ENCODE assay signal across 9 mouse cellular contexts in the genomic region with DNA sequence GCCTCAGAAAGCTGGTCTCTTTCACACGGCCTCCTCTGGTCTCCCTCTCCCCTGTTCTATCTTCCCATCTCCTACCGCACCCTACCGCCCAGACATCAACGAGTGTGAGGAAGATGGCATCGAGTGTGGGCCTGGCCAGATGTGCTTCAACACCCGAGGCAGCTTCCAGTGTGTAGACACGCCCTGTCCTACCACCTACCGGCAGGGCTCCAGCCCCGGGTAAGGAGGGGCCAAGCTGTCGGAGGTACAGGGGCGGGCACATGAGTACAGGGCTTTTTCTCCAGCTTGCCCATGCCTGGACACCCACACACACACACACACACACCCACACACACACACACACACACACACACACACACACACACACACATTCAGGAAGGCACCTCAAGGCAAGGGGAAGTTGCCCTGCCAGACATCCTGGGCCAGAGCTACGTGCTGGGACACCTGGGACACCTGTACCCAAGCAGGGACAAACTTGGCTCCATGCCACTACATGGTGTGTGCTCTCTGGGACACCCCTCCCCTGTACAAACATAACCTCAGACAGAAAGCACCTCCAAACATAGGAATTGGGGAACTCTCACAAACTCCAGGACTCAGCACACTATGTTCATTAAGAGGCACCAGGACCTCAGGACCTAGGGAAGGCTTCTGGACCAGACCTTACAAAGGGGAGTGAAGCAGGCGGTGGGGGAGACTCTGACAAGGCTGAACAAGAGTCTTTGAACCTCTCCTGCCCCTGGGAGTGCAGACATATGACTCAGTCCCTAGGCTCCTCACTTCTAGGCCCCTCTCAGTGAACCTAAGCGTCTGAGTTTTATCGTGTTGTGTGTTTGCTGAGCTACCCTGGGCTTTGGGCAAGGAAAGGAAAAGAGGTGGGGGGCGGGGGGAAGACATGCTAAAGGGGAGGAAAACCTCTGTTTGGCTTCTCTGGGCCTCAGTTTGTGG. TPM values are rescaled to one million over a fixed set of nuclear protein-coding genes. Genes with fewer than 3 reads are reported as not detected.
DNase-seq lines count a peak whose midpoint lies in the region; ATAC-seq lines count a peak whose summit lies in the region.
"Had no signal": no experiment of that assay in that cellular context is flagged by ENCODE, and none has a peak within 500 bp of the region (broad histone marks: within the 10 kb centered on the region; RNA-seq: fewer than 3 reads in every experiment).

No protein-coding gene starts in this region.

- no peaks in the 10 kb centered on the region for H3K36me3 ChIP-seq in intestine, embryonic 14.5 days (ENCODE audit: control insufficient read depth, insufficient read depth, low read length)
- no peaks in the 10 kb centered on the region for H3K36me3 ChIP-seq in midbrain, embryonic 16.5 days (ENCODE audit: control insufficient read depth, insufficient read depth, low read length)

- peak overlapping the region; percentile 78 for H3K4me2 ChIP-seq in intestine, embryonic 14.5 days (ENCODE audit: low read length)
- peak overlapping the region; percentile 68 for H3K4me2 ChIP-seq in midbrain, embryonic 16.5 days (ENCODE audit: low read length)

- no peak overlapping the region for H3K9ac ChIP-seq in intestine, embryonic 14.5 days (ENCODE audit: low read length)
- H3K9ac ChIP-seq in midbrain, embryonic 16.5 days (ENCODE audit: low read depth, low read length): no peak overlapping the region; the same call in 1 of the 2 replicates

- peak; percentile 36; the same call in 1 of the 2 replicates for ATAC-seq in common myeloid progenitor, adult 5-6 weeks (replicated peaks; ENCODE audit: low read depth, poor library complexity, severe bottlenecking)
- ATAC-seq in intestine, embryonic 14.5 days (replicated peaks; ENCODE audit: low FRiP score, low TSS enrichment, low read depth): peak; percentile 37; the same call in 1 of the 2 replicates
- no peak for ATAC-seq in midbrain, embryonic 16.5 days
- ATAC-seq: Patski had no signal

- H3K27me3 ChIP-seq in intestine, embryonic 14.5 days (replicated peaks; ENCODE audit: control insufficient read depth, insufficient read depth, low read length): 0 out of 2 replicates have a peak, but pooled peaks cover 12% of the 10 kb centered on the region
- H3K27me3 ChIP-seq in midbrain, embryonic 16.5 days (ENCODE audit: control insufficient read depth, insufficient read depth, low read depth, low read length): peaks cover 28% of the 10 kb centered on the region
- H3K27me3 ChIP-seq: Patski had no signal

- peak; percentile 71 for DNase-seq in kidney, adult 9 months
- DNase-seq in kidney, postnatal 14 days: no peak
- DNase-seq in intestine, embryonic 14.5 days (ENCODE audit: low spot score): peak; percentile 53
- DNase-seq in gastrocnemius, postnatal 25 days: no peak
- no peak for DNase-seq in spleen, postnatal 10 days (ENCODE audit: low spot score in 2 of 2)
- no peak for DNase-seq in cerebellum, adult 18-20 months

- no peak overlapping the region for H3K27ac ChIP-seq in intestine, embryonic 14.5 days (ENCODE audit: low read depth)
- no peak overlapping the region for H3K27ac ChIP-seq in midbrain, embryonic 16.5 days (ENCODE audit: low read length)

- H3K9me3 ChIP-seq in intestine, embryonic 14.5 days (ENCODE audit: control insufficient read depth, low read length): no peaks in the 10 kb centered on the region
- no peaks in the 10 kb centered on the region for H3K9me3 ChIP-seq in midbrain, embryonic 16.5 days (replicated peaks; ENCODE audit: control insufficient read depth, low read length, poor library complexity, severe bottlenecking)

- H3K4me3 ChIP-seq in intestine, embryonic 14.5 days (ENCODE audit: low read depth, low read length): no peak overlapping the region
- H3K4me3 ChIP-seq in midbrain, embryonic 16.5 days (ENCODE audit: low read depth, low read length): no peak overlapping the region; the same call in 1 of the 2 replicates

- H3K4me1 ChIP-seq in intestine, embryonic 14.5 days (replicated peaks; ENCODE audit: control insufficient read depth, insufficient read depth, low read length): peaks cover 3% of the 10 kb centered on the region
- H3K4me1 ChIP-seq in midbrain, embryonic 16.5 days (ENCODE audit: control insufficient read depth, insufficient read depth, low read length): 0 out of 2 replicates have a peak, but pooled peaks cover 2% of the 10 kb centered on the region

- WGBS in intestine, embryonic 14.5 days: 34% methylated on average over 16 of the region's 16 CpGs
- WGBS in midbrain, embryonic 16.5 days: 47% methylated on average over 16 of the region's 16 CpGs

RNA-seq across cellular contexts. Expression of a gene that starts 10.7 kb away (rescaled TPM):
- total RNA-seq in common myeloid progenitor, adult 5-6 weeks (2017): 82.2 and 94.0 TPM in 2 replicates
- 64.6 and 72.8 TPM in 2 replicates for polyA plus RNA-seq in intestine, embryonic 14.5 days (2014; fragmentation: Nextera tagmentation; extraction: Ambion mirVana)
- polyA plus RNA-seq in midbrain, embryonic 16.5 days (2015; fragmentation: Nextera tagmentation; extraction: Ambion mirVana): 10.3 and 12.0 TPM in 2 replicates
- total RNA-seq in gastrocnemius, postnatal 25 days (2021): 1 to 10 TPM; 2.0 to 2.7 TPM

Comparison
In these comparisons a context has a peak if more than half of its experiments do, and no peak if none do; other contexts are left out.
1. DNase-seq: peak in kidney, adult 9 months (single experiment) and intestine, embryonic 14.5 days (single experiment); none in kidney, postnatal 14 days (single experiment), gastrocnemius, postnatal 25 days (single experiment), spleen, postnatal 10 days (0 of 2) and cerebellum, adult 18-20 months (0 of 2).
2. RNA of a gene that starts 10.7 kb away (total RNA-seq): 82.2 to 94.0 TPM in common myeloid progenitor, adult 5-6 weeks; 2.0 to 2.7 TPM in gastrocnemius, postnatal 25 days; every median in the first group is over 10 times any median in the second.